Mouse (Mus musculus): ENCODE results near the gene Cxcl2. TPM values are rescaled to one million over a fixed set of nuclear protein-coding genes. Genes with fewer than 3 reads are reported as not detected.

The Cxcl2 gene
- polyA plus RNA-seq (2011; ENCODE audit: insufficient read length, low read depth, missing spikeins): 3.1 TPM in 1 of 2 replicates, not detected in the other

GRCm38 (mm10) chr5:90903339-90904020, at the start of gene Cxcl2:
Cxcl2 (plus strand) TSS chr5:90903871.
- H3K27ac ChIP-seq (ENCODE audit: insufficient read depth, low read length): no peak within 1 kb of the TSS
- H3K4me3 ChIP-seq (ENCODE audit: insufficient read depth, low read length): no peak within 1 kb of the TSS
- 0 out of 2 replicates have a peak, but pooled peaks cover 3% of the 10 kb centered on the region for H3K4me1 ChIP-seq (ENCODE audit: control insufficient read depth, insufficient read depth, low read length)
- TF ChIP-seq POLR2A (IDR thresholded peaks at IDR 0.05; ENCODE audit: low read depth, low read length) (no peak), CTCF (IDR thresholded peaks at IDR 0.05; ENCODE audit: borderline replicate concordance, insufficient read depth, low read length) (no peak)

- TF ChIP-seq POLR2A (IDR thresholded peaks at IDR 0.05; ENCODE audit: low read depth, low read length): no peak
- no peaks in the 10 kb centered on the region; the same call in 1 of the 2 replicates for H3K4me1 ChIP-seq (ENCODE audit: control insufficient read depth, insufficient read depth, low read length)
- H3K27ac ChIP-seq (ENCODE audit: insufficient read depth, low read length): peak overlapping the region; percentile 89
Observed at GRCm38 (mm10) chr5:90855308-90856230, 48.1 kb upstream of the Cxcl2 start.

GRCm38 (mm10) chr5:90857463-90857862, 46.2 kb upstream of the Cxcl2 start:
- no peak for TF ChIP-seq CTCF (IDR thresholded peaks at IDR 0.05; ENCODE audit: borderline replicate concordance, insufficient read depth, low read length)
- no peak for TF ChIP-seq POLR2A (IDR thresholded peaks at IDR 0.05; ENCODE audit: low read depth, low read length)
- Histone ChIP-seq H3K4me3 (ENCODE audit: insufficient read depth, low read length) (no peak overlapping the region), H3K4me1 (ENCODE audit: control insufficient read depth, insufficient read depth, low read length) (no peaks in the 10 kb centered on the region; the same call in 1 of the 2 replicates), H3K27ac (ENCODE audit: insufficient read depth, low read length) (0 out of 2 replicates have a peak overlapping the region, but pooled peaks have one; percentile 2)

More at GRCm38 (mm10) chr5:90855308-90856230, 48.1 kb upstream of the Cxcl2 start:
- no peak overlapping the region for H3K4me3 ChIP-seq (ENCODE audit: insufficient read depth, low read length)

DNA sequence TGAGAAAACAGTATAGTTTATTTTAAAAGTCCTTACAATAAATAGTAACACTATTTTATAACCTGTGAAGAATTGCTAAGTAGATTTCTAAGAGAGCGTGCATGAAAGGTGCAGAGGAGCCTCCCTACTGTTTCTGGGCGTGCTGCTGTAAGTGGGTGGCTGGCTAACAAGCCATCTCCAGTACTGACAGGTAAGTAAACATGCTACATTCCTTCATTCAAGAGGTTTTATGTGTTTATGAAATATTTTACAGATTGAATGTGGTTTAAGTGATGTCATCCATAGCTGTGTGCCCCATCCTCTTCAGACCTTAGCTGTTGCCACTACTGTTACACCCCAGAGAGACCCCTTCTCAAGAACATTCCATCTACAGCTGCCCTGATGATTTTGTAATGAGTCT, 45.2 kb upstream of the Cxcl2 start:
- Histone ChIP-seq H3K4me1 (ENCODE audit: control insufficient read depth, insufficient read depth, low read length) (no peaks in the 10 kb centered on the region; the same call in 1 of the 2 replicates), H3K4me3 (ENCODE audit: insufficient read depth, low read length) (no peak overlapping the region), H3K27ac (ENCODE audit: insufficient read depth, low read length) (peak overlapping the region; percentile 17; the same call in 1 of the 2 replicates)
- TF ChIP-seq CTCF (IDR thresholded peaks at IDR 0.05; ENCODE audit: borderline replicate concordance, insufficient read depth, low read length): no peak
- no peak for TF ChIP-seq POLR2A (IDR thresholded peaks at IDR 0.05; ENCODE audit: low read depth, low read length)

GRCm38 (mm10) chr5:90859031-90859430, 44.6 kb upstream of the Cxcl2 start:
- Histone ChIP-seq H3K4me3 (ENCODE audit: insufficient read depth, low read length) (no peak overlapping the region), H3K27ac (ENCODE audit: insufficient read depth, low read length) (peak overlapping the region; percentile 17), H3K4me1 (ENCODE audit: control insufficient read depth, insufficient read depth, low read length) (no peaks in the 10 kb centered on the region; the same call in 1 of the 2 replicates)
- TF ChIP-seq POLR2A (IDR thresholded peaks at IDR 0.05; ENCODE audit: low read depth, low read length) (no peak), CTCF (IDR thresholded peaks at IDR 0.05; ENCODE audit: borderline replicate concordance, insufficient read depth, low read length) (no peak)

DNA sequence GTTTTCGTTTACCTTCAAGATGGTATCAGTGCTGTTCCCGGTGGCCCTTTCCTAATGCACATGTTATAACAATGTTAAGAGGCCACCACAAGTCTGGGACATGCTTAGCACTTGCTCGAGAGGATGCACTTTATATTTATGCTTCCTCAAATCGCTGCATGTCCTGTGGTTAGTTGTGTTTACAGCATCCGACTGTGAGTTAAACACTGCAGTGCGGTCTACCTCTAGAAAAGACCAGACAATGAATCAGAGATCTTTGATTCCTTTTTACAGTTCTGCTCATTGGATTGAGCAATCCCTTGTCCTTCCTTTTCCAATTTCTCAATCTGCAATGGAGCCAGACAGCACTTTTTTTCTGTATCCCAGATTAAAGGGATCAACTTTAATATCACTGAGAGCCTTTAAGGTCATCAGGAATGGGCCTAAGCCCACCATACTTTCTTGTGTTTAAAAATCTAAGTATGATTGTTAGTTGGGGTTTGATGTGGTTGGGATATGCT, 41.7 kb upstream of the Cxcl2 start:
- no peaks in the 10 kb centered on the region; the same call in 1 of the 2 replicates for H3K4me1 ChIP-seq (ENCODE audit: control insufficient read depth, insufficient read depth, low read length)
- peak overlapping the region; percentile 27; the same call in 1 of the 2 replicates for H3K27ac ChIP-seq (ENCODE audit: insufficient read depth, low read length)
- H3K4me3 ChIP-seq (ENCODE audit: insufficient read depth, low read length): no peak overlapping the region
- no peak for TF ChIP-seq POLR2A (IDR thresholded peaks at IDR 0.05; ENCODE audit: low read depth, low read length)
- no peak for TF ChIP-seq CTCF (IDR thresholded peaks at IDR 0.05; ENCODE audit: borderline replicate concordance, insufficient read depth, low read length)

- Histone ChIP-seq H3K4me3 (ENCODE audit: insufficient read depth, low read length) (no peak overlapping the region), H3K27ac (ENCODE audit: insufficient read depth, low read length) (no peak overlapping the region), H3K4me1 (ENCODE audit: control insufficient read depth, insufficient read depth, low read length) (no peaks in the 10 kb centered on the region; the same call in 1 of the 2 replicates)
- no peak for TF ChIP-seq POLR2A (IDR thresholded peaks at IDR 0.05; ENCODE audit: low read depth, low read length)
- TF ChIP-seq CTCF (IDR thresholded peaks at IDR 0.05; ENCODE audit: borderline replicate concordance, insufficient read depth, low read length): no peak
Observed at GRCm38 (mm10) chr5:90866770-90867169, 36.9 kb upstream of the Cxcl2 start.

DNA sequence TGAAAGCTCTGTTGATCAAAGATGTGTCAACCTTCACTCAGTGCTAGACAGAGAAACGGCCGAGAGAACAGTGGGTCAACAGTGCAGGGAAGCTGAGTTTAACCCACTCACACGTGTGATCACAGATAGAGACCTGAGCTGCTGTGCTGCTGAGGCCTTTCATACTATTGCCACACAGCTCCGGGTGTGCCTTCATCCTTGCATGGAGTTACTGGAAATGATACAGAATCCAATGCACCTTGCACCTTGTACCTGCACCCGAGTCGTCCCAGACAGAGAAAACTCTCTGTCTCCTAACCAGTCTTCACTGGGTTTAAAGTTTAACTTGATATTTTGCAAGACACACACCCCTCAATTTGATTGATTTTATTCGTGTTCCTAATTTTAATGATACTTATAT, 31.3 kb upstream of the Cxcl2 start:
- Histone ChIP-seq H3K4me1 (ENCODE audit: control insufficient read depth, insufficient read depth, low read length) (peaks cover 11% of the 10 kb centered on the region), H3K27ac (ENCODE audit: insufficient read depth, low read length) (no peak overlapping the region), H3K4me3 (ENCODE audit: insufficient read depth, low read length) (no peak overlapping the region)
- TF ChIP-seq CTCF (IDR thresholded peaks at IDR 0.05; ENCODE audit: borderline replicate concordance, insufficient read depth, low read length) (no peak), POLR2A (IDR thresholded peaks at IDR 0.05; ENCODE audit: low read depth, low read length) (no peak)

DNA sequence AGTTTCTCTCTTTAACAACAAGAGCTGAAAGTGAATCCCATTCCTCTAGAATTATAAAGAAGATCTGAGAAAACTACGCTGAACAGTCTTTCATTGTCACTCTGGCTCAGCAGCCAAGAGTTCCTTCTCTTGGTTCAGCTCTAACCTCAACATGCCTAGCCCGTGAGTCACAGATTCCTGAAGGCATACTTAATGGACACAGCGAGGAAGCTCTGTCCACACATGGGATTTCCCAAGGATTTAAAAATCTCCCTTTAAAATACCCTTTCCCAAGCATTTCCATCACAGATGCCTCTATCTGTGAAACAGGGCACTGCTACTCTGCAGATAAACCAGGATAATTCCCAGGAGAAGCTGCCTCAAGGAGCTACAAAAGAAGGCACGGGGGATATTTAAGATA, 27.6 kb upstream of the Cxcl2 start:
- no peak for TF ChIP-seq POLR2A (IDR thresholded peaks at IDR 0.05; ENCODE audit: low read depth, low read length)
- no peak for TF ChIP-seq CTCF (IDR thresholded peaks at IDR 0.05; ENCODE audit: borderline replicate concordance, insufficient read depth, low read length)
- Histone ChIP-seq H3K4me1 (ENCODE audit: control insufficient read depth, insufficient read depth, low read length) (peaks cover 13% of the 10 kb centered on the region), H3K27ac (ENCODE audit: insufficient read depth, low read length) (peak overlapping the region; percentile 100), H3K4me3 (ENCODE audit: insufficient read depth, low read length) (no peak overlapping the region)
